Mouse (Mus musculus): ENCODE measurements at regions not wholly inside any gene's neighbourhood (a gene's known extent, or its start where the extent isn't known, plus 50 kb on each side); places are given as distances from the start of the nearest gene placed in this dataset.

DNA sequence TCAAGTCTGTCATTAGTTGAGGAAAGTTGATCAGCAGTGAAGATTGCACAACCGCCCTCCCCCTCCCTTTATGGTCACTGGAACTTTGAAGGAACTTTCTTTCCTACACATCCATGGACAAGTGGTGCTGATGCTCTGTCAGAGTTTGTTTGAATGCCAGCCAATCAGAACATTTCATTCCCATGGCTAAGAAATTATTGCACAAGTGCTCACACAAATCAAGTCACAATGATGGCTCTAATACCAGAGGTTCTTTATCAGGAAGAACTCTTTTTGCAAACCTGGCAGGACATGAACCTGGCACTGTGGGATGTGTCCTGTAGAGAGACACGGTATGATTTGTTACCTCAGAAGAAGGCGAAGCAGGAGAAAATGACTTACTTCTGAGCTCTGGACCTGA is 54.3 kb upstream of the Spry2 start:
- DNase-seq (ENCODE audit: low read depth, low spot score): no peak

DNA sequence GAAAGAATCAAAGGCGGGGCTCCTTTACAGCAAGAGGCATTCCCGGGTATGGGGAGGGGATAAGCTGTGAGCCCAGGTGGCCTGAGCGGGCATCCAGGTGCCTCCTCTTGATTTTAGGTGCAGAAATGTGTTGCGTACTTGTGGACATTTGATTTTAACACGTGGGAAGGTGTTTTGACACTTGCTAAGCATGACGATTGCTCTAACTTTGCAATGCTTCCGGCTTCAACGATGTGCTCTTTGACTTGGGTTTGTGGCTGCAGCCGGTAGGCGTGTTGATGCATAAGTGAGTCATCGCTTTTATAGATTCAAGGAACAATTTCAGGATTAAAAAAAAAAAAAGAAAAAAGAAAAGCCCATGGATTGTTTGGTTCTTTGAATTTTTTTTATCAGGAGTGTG is 58.5 kb upstream of the Spry2 start:
- DNase-seq (ENCODE audit: low read depth, low spot score): no peak

DNA sequence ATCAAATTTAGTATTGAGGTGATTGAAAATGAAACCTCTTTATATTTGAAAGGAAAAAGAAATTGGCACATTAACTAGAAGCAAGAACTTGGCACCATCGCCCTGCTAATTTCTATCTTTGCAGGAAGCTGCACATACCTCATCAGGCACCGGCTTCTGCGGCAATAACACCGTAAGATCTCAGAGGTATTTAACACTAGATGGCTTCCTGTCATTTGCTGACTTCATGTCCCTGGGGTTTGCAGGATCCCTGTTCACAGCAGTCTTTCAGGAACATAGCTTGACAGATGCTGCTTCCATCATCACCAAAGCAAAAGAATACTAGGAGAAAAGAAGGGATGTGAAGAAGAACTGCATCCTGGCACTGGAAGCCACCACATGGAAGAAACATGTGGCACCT is 60.2 kb upstream of the Spry2 start:
- DNase-seq (ENCODE audit: low read depth, low spot score): no peak

DNA sequence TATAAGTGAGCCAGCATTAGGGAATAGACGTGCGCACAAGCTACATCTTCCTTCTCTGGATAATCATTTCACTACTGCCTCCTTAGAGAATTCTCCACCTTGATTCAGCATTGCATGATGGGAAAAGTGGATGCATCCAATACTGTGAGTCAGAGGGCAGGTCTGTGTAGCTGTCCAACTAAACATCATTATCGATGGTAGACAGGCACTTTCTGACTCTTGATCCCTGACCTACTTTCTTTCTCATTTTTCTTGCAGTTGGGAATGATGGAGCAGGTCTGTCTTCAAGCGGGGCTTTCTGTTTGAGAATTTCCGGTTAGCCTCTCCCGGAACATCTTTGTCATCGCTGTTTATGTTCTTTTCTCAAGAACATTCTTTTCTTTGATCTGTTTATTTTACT is 61.4 kb upstream of the Spry2 start:
- no peak for DNase-seq (ENCODE audit: low read depth, low spot score)

DNA sequence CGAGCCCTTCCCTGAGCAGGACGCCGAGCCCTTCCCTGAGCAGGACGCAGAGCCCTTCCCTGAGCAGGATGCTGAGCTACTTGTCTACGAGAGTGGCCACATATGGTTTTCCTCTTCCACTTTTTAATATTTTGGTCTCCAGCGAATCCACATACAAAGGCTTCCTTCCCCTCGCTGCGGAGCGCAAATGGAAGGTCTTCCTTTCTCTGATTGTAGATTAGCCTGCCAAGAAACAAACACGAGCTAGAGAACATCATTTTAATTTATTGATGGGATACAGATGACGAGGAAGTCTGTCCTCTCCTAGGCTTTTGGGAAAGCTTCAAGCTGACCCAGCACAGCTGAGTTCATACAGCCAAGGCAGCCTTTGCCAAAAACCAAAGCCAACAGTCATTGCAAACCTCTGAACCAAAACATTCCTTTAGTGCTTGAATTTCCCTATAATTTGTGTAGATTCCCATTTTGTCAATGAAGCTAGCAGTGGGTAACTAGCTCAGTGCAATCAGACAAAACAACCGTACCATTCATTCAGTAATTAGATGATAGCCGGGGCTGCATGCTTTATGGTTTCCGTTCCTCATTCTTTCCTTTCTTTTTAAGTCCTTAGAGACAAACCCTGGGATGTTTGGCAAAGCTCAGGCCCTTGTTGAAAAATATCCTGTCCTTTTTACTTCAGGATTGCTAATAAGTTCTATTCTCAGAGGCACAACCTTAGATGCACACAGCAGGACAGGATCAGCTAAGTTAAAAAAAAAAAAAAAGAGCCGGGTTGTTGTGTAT is 83.1 kb upstream of the Spry2 start:
- no peak for DNase-seq (ENCODE audit: low read depth, low spot score)

DNA sequence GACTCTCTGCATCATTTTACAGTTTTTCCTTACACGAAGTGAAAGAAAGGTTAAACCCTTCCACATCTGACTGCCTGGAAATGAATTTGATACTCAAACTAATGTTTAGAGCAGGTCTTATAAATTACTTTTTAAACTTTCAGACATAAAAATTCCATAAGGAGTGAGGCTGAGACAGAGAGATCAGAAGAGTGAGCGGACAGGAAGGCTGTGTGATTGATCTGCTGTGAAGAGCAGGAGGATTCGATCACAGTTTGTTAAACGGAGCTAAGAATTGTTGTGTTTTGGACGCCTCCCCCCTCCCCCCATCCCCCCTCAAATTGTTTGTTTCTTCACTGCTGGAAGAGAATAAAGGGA is 83.7 kb upstream of the Spry2 start:
- DNase-seq (ENCODE audit: low read depth, low spot score): no peak

GRCm38 (mm10) chr14:105987341-105987882 is 90.8 kb upstream of the Spry2 start:
- DNase-seq (ENCODE audit: low read depth, low spot score): no peak

- DNase-seq (ENCODE audit: low read depth, low spot score): peak; percentile 81
These were observed 92.1 kb upstream of the Spry2 start for GRCm38 (mm10) chr14:105988738-105989137.

DNA sequence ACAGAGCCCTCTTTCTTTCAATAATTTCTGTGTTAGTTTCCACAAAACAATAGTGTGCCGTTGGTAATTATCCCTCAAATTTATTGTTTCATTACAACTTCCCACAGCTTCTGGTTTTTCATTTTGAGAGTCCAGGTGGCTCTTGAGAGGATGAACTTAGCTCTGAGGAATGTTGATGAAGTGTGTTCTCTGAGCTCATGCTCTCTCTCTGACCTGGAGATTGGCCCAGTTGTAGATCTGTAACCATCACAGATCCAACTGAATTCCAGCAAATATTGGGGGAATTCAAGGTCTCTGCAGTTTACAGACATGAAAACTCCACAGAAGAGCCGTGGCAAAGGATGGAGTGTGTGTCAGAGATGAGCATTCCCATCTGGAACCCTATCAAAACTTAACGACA is 96.5 kb upstream of the Spry2 start:
- no peak for DNase-seq (ENCODE audit: low read depth, low spot score)

DNA sequence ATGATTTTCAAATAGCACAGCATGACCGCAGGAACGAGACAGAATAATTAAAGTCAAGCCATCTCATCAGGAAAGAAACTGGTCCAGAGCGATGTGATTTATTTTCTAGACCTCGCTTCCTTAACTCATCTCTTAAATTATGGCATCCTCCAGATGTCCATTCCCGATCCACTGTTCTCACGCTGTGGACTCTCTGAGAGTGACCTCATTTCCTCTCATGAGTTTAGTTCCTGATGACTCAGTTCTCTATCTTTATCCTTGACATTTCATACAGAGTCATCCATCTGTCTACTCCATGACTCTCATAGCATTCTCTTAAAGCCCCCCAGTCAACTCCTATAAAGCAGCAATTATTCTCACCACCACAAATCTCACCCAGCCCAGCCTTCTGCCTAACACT is 103.2 kb upstream of the Spry2 start:
- no peak for DNase-seq (ENCODE audit: low read depth, low spot score)

DNA sequence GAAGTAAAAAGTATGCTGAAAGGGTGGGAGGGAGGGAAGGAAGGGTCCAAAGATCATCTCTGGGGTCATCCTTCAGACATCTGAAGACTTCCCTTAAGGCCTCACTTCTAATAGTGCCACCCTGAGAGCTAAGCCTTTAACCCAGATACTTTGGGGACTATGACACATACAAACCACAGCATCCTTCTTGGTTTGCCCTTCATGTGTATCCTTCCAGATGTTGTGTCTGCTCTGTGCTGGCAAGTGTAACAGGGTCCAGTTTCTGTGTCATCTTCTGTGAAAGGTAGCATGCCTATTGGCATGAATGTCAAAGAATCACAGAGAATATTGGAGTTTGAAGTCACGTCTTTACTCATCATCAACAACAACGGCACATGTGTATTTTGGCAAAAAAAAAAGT is 98.2 kb upstream of the Trim52 start:
- no peak for DNase-seq (ENCODE audit: low read depth, low spot score)

DNA sequence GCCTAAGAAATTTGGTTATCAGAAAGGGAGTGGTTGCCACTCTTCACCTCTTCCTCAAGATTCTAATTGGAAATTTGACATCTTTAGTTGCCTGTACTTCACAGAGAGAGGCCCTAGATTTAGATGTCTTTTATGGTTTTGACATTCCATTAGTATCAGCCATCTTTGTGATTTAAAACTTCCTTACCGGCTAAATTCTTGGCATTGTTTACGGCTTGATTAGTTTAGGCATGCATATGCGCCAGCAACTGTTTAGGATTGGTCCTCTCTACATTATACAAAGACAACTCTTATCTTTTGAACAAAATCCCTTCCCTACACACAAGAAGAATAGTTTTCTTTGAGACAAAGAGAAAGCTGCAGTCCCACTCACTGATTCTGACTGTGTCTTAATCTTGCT is 97.0 kb upstream of the Trim52 start:
- DNase-seq (ENCODE audit: low read depth, low spot score): peak; percentile 83

- DNase-seq (ENCODE audit: low read depth, low spot score): no peak
These were observed 95.0 kb upstream of the Trim52 start for GRCm38 (mm10) chr14:106010961-106011360.

- no peak for DNase-seq (ENCODE audit: low read depth, low spot score)
These were observed 94.0 kb upstream of the Trim52 start for GRCm38 (mm10) chr14:106011991-106012427.

GRCm38 (mm10) chr14:106022806-106023205 is 83.2 kb upstream of the Trim52 start:
- no peak for DNase-seq (ENCODE audit: low read depth, low spot score)

DNA sequence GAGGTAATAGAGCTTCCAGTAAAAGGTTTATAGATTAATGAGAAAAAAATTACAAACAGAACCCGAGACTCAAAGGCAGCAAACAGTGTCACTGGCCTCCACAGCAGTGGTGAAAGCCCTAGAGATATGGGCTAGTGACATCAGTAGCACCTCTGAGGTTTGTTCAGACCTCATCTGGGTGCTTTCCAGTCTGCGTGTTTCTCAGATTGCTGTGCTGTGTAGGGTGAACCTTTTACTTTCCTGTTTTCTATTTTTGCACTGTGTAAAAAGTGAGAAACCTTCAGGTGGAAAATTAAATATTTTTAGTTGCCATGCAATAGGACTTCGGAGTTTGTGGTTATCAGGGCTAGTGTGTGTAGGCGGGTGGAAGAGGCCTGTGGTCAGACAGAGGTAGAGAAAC is 79.2 kb upstream of the Trim52 start:
- DNase-seq (ENCODE audit: low read depth, low spot score): no peak

- DNase-seq (ENCODE audit: low read depth, low spot score): no peak
These were observed 78.3 kb upstream of the Trim52 start for GRCm38 (mm10) chr14:106027686-106028085.

DNA sequence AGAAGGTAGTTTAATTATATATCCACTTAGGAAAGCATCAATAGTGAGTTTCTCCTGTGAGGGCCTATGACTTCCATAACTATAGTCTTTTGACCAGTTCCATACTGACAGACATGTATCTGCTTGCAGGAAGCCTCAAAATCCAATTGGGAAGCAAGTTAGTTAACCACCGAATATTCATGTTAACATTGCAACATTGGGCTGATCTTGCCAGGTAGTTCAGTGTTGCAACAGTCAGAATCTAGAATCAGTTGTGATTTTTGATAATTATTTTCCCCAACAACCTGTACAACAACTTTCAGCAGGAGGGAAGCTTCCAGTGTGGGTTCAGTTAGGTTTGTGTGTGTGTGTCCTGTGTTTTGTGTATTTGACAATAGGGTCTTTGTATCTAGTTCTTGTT is 74.9 kb upstream of the Trim52 start:
- DNase-seq (ENCODE audit: low read depth, low spot score): no peak

DNA sequence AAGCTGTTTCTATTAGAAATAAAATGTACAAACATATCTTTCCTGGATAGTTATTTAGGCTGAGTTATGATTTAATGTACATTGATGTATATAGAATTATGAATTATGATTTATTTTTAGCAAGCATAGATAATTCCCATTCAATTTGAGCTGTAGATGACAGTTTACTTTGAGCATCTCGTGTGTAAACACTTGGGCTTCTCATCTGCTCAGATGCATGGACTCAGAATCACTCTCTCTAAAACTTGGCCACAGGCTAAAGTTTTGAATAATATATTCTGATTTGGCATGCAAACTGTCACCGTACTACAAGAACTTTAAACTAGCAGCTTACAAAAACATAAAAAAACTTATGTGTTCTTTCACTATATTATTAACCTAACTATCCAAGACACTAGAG is 72.2 kb upstream of the Trim52 start:
- no peak for DNase-seq (ENCODE audit: low read depth, low spot score)

DNA sequence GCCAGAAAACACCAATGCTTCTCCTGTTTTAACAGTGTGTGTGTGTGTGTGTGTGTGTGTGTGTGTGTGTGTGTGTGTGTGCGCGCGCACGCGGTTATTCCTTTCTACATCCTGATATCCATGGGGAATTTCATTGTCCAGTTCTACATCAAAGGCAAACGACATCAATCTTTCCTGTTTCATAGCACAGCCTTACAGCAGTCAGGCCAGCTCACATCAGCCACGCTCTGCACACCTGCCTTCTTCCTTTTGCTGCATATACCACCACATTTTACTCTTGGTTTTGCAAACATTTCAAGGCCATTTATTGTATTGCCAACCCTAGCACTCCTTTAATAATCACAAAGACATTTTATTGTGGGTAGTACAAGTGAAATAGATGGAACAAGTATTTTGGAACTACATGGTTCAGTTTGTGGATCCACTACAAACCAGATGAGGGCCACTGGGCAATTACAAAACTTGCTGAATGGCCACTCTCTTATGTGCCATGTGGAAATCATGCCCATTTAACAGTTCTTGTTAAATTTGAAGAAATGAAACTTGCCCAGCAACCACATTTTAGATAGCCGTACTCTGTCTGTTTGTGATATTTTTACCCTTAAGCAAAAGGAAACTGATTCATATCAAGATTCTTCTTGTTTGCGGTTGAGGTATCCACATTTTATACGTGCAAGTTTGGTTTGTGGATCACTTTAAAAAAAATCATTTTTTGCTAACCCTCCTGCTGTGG is 70.9 kb upstream of the Trim52 start:
- DNase-seq (ENCODE audit: low read depth, low spot score): no peak

DNA sequence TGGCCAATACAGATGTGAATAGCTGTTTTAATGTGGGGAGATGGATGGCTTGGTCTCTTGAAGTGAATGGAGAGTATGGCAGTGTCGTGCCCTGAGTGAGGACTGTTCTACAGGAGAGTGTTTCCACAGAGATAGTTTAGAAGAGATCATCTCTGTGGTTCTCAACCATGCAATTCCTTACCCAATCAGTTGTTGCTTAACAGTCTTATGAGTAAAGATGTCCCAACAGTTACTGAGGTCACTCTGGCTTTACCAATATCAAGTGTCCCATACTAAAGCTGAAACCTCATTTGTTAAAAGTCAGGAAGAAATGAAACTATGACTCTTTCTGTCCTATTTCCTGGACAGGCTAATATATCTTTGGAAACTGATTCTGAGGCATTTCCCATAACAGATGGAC is 61.7 kb upstream of the Trim52 start:
- no peak for DNase-seq (ENCODE audit: low read depth, low spot score)

GRCm38 (mm10) chr14:106050231-106050630 is 55.8 kb upstream of the Trim52 start:
- DNase-seq (ENCODE audit: low read depth, low spot score): no peak

All from ZHBTc4 (cell line).